Mouse (Mus musculus): ENCODE measurements at regions not wholly inside any gene's neighbourhood (a gene's known extent, or its start where the extent isn't known, plus 50 kb on each side); places are given as distances from the start of the nearest gene placed in this dataset.

GRCm38 (mm10) chr3:143647237-143647636 lies 557.8 kb downstream of the Lmo4 start:
- Histone ChIP-seq H3K27ac (ENCODE audit: low read length) (peak overlapping the region; percentile 31; the same call in 1 of the 2 replicates), H3K9me3 (ENCODE audit: low read length) (no peaks in the 10 kb centered on the region), H3K9ac (replicated peaks; ENCODE audit: low read length) (no peak overlapping the region), H3K4me3 (ENCODE audit: low read length) (no peak overlapping the region), H3K4me2 (replicated peaks; ENCODE audit: low read depth, low read length) (no peak overlapping the region), H3K4me1 (ENCODE audit: insufficient read depth, low read length) (peaks cover 20% of the 10 kb centered on the region; the same call in 1 of the 2 replicates), H3K27me3 (ENCODE audit: insufficient read depth, low read length) (no peaks in the 10 kb centered on the region), H3K36me3 (ENCODE audit: insufficient read depth, low read length) (no peaks in the 10 kb centered on the region)
- 83% methylated on average over 2 of the region's 2 CpGs for WGBS
- no peak for ATAC-seq (ENCODE audit: low FRiP score, low TSS enrichment)

- Histone ChIP-seq H3K36me3 (ENCODE audit: insufficient read depth, low read length) (no peaks in the 10 kb centered on the region), H3K4me3 (ENCODE audit: low read length) (no peak overlapping the region), H3K4me1 (ENCODE audit: insufficient read depth, low read length) (peaks cover 20% of the 10 kb centered on the region; the same call in 1 of the 2 replicates), H3K27me3 (ENCODE audit: insufficient read depth, low read length) (no peaks in the 10 kb centered on the region), H3K27ac (ENCODE audit: low read length) (peak overlapping the region; percentile 31; the same call in 1 of the 2 replicates), H3K9me3 (ENCODE audit: low read length) (no peaks in the 10 kb centered on the region), H3K4me2 (replicated peaks; ENCODE audit: low read depth, low read length) (no peak overlapping the region), H3K9ac (replicated peaks; ENCODE audit: low read length) (no peak overlapping the region)
- 29% methylated on average over 7 of the region's 7 CpGs for WGBS
- peak; percentile 70 for ATAC-seq (ENCODE audit: low FRiP score, low TSS enrichment)
These were observed 558.2 kb downstream of the Lmo4 start for GRCm38 (mm10) chr3:143646836-143647235.

- Histone ChIP-seq H3K4me3 (ENCODE audit: low read length) (no peak overlapping the region), H3K4me2 (replicated peaks; ENCODE audit: low read depth, low read length) (no peak overlapping the region), H3K27ac (ENCODE audit: low read length) (no peak overlapping the region), H3K4me1 (ENCODE audit: insufficient read depth, low read length) (peaks cover 18% of the 10 kb centered on the region), H3K9ac (replicated peaks; ENCODE audit: low read length) (no peak overlapping the region), H3K36me3 (ENCODE audit: insufficient read depth, low read length) (no peaks in the 10 kb centered on the region), H3K27me3 (ENCODE audit: insufficient read depth, low read length) (no peaks in the 10 kb centered on the region), H3K9me3 (ENCODE audit: low read length) (no peaks in the 10 kb centered on the region)
- no peak for ATAC-seq (ENCODE audit: low FRiP score, low TSS enrichment)
- 77% methylated on average over 2 of the region's 2 CpGs for WGBS
These were observed 572.0 kb downstream of the Lmo4 start for GRCm38 (mm10) chr3:143633036-143633435.

GRCm38 (mm10) chr3:143631183-143631582 lies 573.8 kb downstream of the Lmo4 start:
- no peaks in the 10 kb centered on the region for H3K9me3 ChIP-seq (ENCODE audit: low read length)
- peak overlapping the region; percentile 26; the same call in 1 of the 2 replicates for H3K4me2 ChIP-seq (replicated peaks; ENCODE audit: low read depth, low read length)
- peaks cover 18% of the 10 kb centered on the region for H3K4me1 ChIP-seq (ENCODE audit: insufficient read depth, low read length)
- whole genome bisulfite sequencing, result 24% methylated on average over 10 of the region's 10 CpGs
- no peak overlapping the region for H3K27ac ChIP-seq (ENCODE audit: low read length)
- H3K9ac ChIP-seq (replicated peaks; ENCODE audit: low read length), result no peak overlapping the region
- H3K4me3 ChIP-seq (ENCODE audit: low read length), result no peak overlapping the region
- no peak; the same call in 1 of the 2 replicates for ATAC-seq (ENCODE audit: low FRiP score, low TSS enrichment)
- H3K27me3 ChIP-seq (ENCODE audit: insufficient read depth, low read length), result no peaks in the 10 kb centered on the region
- H3K36me3 ChIP-seq (ENCODE audit: insufficient read depth, low read length), result no peaks in the 10 kb centered on the region

GRCm38 (mm10) chr3:143624906-143625305 lies 580.1 kb downstream of the Lmo4 start:
- H3K4me1 ChIP-seq (ENCODE audit: insufficient read depth, low read length), result peaks cover 2% of the 10 kb centered on the region
- 80% methylated on average over 3 of the region's 3 CpGs for WGBS
- H3K36me3 ChIP-seq (ENCODE audit: insufficient read depth, low read length), result no peaks in the 10 kb centered on the region
- ATAC-seq (ENCODE audit: low FRiP score, low TSS enrichment), result no peak
- no peak overlapping the region for H3K4me3 ChIP-seq (ENCODE audit: low read length)
- H3K27me3 ChIP-seq (ENCODE audit: insufficient read depth, low read length), result no peaks in the 10 kb centered on the region
- no peaks in the 10 kb centered on the region for H3K9me3 ChIP-seq (ENCODE audit: low read length)
- H3K4me2 ChIP-seq (replicated peaks; ENCODE audit: low read depth, low read length), result no peak overlapping the region
- H3K27ac ChIP-seq (ENCODE audit: low read length), result no peak overlapping the region
- no peak overlapping the region for H3K9ac ChIP-seq (replicated peaks; ENCODE audit: low read length)

- 74% methylated on average over 3 of the region's 3 CpGs for WGBS
- Histone ChIP-seq H3K4me3 (ENCODE audit: low read length) (no peak overlapping the region), H3K36me3 (ENCODE audit: insufficient read depth, low read length) (no peaks in the 10 kb centered on the region), H3K27me3 (ENCODE audit: insufficient read depth, low read length) (no peaks in the 10 kb centered on the region), H3K9me3 (ENCODE audit: low read length) (no peaks in the 10 kb centered on the region), H3K4me2 (replicated peaks; ENCODE audit: low read depth, low read length) (no peak overlapping the region), H3K9ac (replicated peaks; ENCODE audit: low read length) (no peak overlapping the region), H3K27ac (ENCODE audit: low read length) (no peak overlapping the region), H3K4me1 (ENCODE audit: insufficient read depth, low read length) (no peaks in the 10 kb centered on the region)
- ATAC-seq (ENCODE audit: low FRiP score, low TSS enrichment), result no peak
These were observed 582.7 kb downstream of the Lmo4 start for GRCm38 (mm10) chr3:143622275-143622674.

GRCm38 (mm10) chr3:143619125-143619524 lies 585.9 kb downstream of the Lmo4 start:
- Histone ChIP-seq H3K36me3 (ENCODE audit: insufficient read depth, low read length) (no peaks in the 10 kb centered on the region), H3K9me3 (ENCODE audit: low read length) (no peaks in the 10 kb centered on the region), H3K4me1 (ENCODE audit: insufficient read depth, low read length) (no peaks in the 10 kb centered on the region), H3K27me3 (ENCODE audit: insufficient read depth, low read length) (no peaks in the 10 kb centered on the region), H3K9ac (replicated peaks; ENCODE audit: low read length) (no peak overlapping the region), H3K4me3 (ENCODE audit: low read length) (no peak overlapping the region), H3K27ac (ENCODE audit: low read length) (no peak overlapping the region), H3K4me2 (replicated peaks; ENCODE audit: low read depth, low read length) (no peak overlapping the region)
- 84% methylated on average over 1 of the region's 1 CpGs for WGBS
- ATAC-seq (ENCODE audit: low FRiP score, low TSS enrichment), result no peak

GRCm38 (mm10) chr3:143614895-143615294 lies 590.1 kb downstream of the Lmo4 start:
- no peak overlapping the region for H3K4me3 ChIP-seq (ENCODE audit: low read length)
- no peak overlapping the region for H3K4me2 ChIP-seq (replicated peaks; ENCODE audit: low read depth, low read length)
- H3K36me3 ChIP-seq (ENCODE audit: insufficient read depth, low read length), result no peaks in the 10 kb centered on the region
- H3K27me3 ChIP-seq (ENCODE audit: insufficient read depth, low read length), result no peaks in the 10 kb centered on the region
- no peaks in the 10 kb centered on the region for H3K4me1 ChIP-seq (ENCODE audit: insufficient read depth, low read length)
- no peak overlapping the region for H3K27ac ChIP-seq (ENCODE audit: low read length)
- no peak overlapping the region for H3K9ac ChIP-seq (replicated peaks; ENCODE audit: low read length)
- 90% methylated on average over 5 of the region's 5 CpGs for WGBS
- 0 out of 2 replicates have a peak, but pooled peaks cover 4% of the 10 kb centered on the region for H3K9me3 ChIP-seq (ENCODE audit: low read length)
- no peak for ATAC-seq (ENCODE audit: low FRiP score, low TSS enrichment)

- ATAC-seq (ENCODE audit: low FRiP score, low TSS enrichment), result no peak
- H3K4me3 ChIP-seq (ENCODE audit: low read length), result no peak overlapping the region
These were observed 591.0 kb downstream of the Lmo4 start for GRCm38 (mm10) chr3:143614004-143614403.

GRCm38 (mm10) chr3:143609673-143610072 lies 595.3 kb downstream of the Lmo4 start:
- H3K9ac ChIP-seq (replicated peaks; ENCODE audit: low read length), result no peak overlapping the region
- WGBS, result 40% methylated on average over 2 of the region's 2 CpGs
- no peak overlapping the region for H3K27ac ChIP-seq (ENCODE audit: low read length)
- H3K36me3 ChIP-seq (ENCODE audit: insufficient read depth, low read length), result no peaks in the 10 kb centered on the region
- peak; percentile 35; the same call in 1 of the 2 replicates for ATAC-seq (ENCODE audit: low FRiP score, low TSS enrichment)
- H3K27me3 ChIP-seq (ENCODE audit: insufficient read depth, low read length), result no peaks in the 10 kb centered on the region
- H3K9me3 ChIP-seq (ENCODE audit: low read length), result 0 out of 2 replicates have a peak, but pooled peaks cover 4% of the 10 kb centered on the region
- no peaks in the 10 kb centered on the region for H3K4me1 ChIP-seq (ENCODE audit: insufficient read depth, low read length)
- H3K4me2 ChIP-seq (replicated peaks; ENCODE audit: low read depth, low read length), result no peak overlapping the region
- no peak overlapping the region for H3K4me3 ChIP-seq (ENCODE audit: low read length)

More at GRCm38 (mm10) chr3:143614004-143614403, 591.0 kb downstream of the Lmo4 start:
- Histone ChIP-seq H3K9ac (replicated peaks; ENCODE audit: low read length) (no peak overlapping the region), H3K27me3 (ENCODE audit: insufficient read depth, low read length) (no peaks in the 10 kb centered on the region), H3K36me3 (ENCODE audit: insufficient read depth, low read length) (no peaks in the 10 kb centered on the region), H3K9me3 (ENCODE audit: low read length) (0 out of 2 replicates have a peak, but pooled peaks cover 4% of the 10 kb centered on the region), H3K4me1 (ENCODE audit: insufficient read depth, low read length) (no peaks in the 10 kb centered on the region), H3K4me2 (replicated peaks; ENCODE audit: low read depth, low read length) (no peak overlapping the region), H3K27ac (ENCODE audit: low read length) (no peak overlapping the region)
- WGBS, result 90% methylated on average over 3 of the region's 3 CpGs
